Mouse (Mus musculus): ENCODE measurements around the gene 0610040J01Rik.

0610040J01Rik gene

GRCm38 (mm10) chr5:63811819-63812508, at the start of gene 0610040J01Rik:
TSS of gene 0610040J01Rik (plus strand) at chr5:63812363.
- DNase-seq: peak; percentile 5

GRCm38 (mm10) chr5:63765886-63766285, 46.3 kb upstream of the 0610040J01Rik start:
- no peak for DNase-seq

- no peak for DNase-seq
These were observed 45.4 kb upstream of the 0610040J01Rik start for GRCm38 (mm10) chr5:63766715-63767114.

- DNase-seq: no peak
These were observed 44.7 kb upstream of the 0610040J01Rik start for GRCm38 (mm10) chr5:63767464-63767863.

GRCm38 (mm10) chr5:63768220-63768619, 43.9 kb upstream of the 0610040J01Rik start:
- no peak for DNase-seq

GRCm38 (mm10) chr5:63772971-63773370, 39.2 kb upstream of the 0610040J01Rik start:
- DNase-seq: no peak

GRCm38 (mm10) chr5:63773603-63774002, 38.6 kb upstream of the 0610040J01Rik start:
- no peak for DNase-seq

GRCm38 (mm10) chr5:63788156-63788826, 23.9 kb upstream of the 0610040J01Rik start:
- no peak for DNase-seq

- DNase-seq: no peak
These were observed 324 bp downstream of the 0610040J01Rik start for GRCm38 (mm10) chr5:63812509-63812865.

GRCm38 (mm10) chr5:63816643-63817042, 4.5 kb downstream of the 0610040J01Rik start:
- no peak for DNase-seq

GRCm38 (mm10) chr5:63817270-63817669, 5.1 kb downstream of the 0610040J01Rik start:
- DNase-seq: no peak

GRCm38 (mm10) chr5:63818975-63819374, 6.8 kb downstream of the 0610040J01Rik start:
- DNase-seq: no peak

GRCm38 (mm10) chr5:63819519-63819918, 7.4 kb downstream of the 0610040J01Rik start:
- no peak for DNase-seq

- no peak for DNase-seq
These were observed 9.0 kb downstream of the 0610040J01Rik start for GRCm38 (mm10) chr5:63821176-63821575.

GRCm38 (mm10) chr5:63821860-63822259, 9.7 kb downstream of the 0610040J01Rik start:
- DNase-seq: no peak

GRCm38 (mm10) chr5:63823362-63824332, 11.5 kb downstream of the 0610040J01Rik start:
- no peak for DNase-seq

- no peak for DNase-seq
These were observed 12.6 kb downstream of the 0610040J01Rik start for GRCm38 (mm10) chr5:63824599-63825350.

- DNase-seq: no peak
These were observed 13.7 kb downstream of the 0610040J01Rik start for GRCm38 (mm10) chr5:63825881-63826280.

GRCm38 (mm10) chr5:63827006-63827405, 14.8 kb downstream of the 0610040J01Rik start:
- no peak for DNase-seq

- no peak for DNase-seq
These were observed 15.4 kb downstream of the 0610040J01Rik start for GRCm38 (mm10) chr5:63827415-63828053.

- no peak for DNase-seq
These were observed 16.4 kb downstream of the 0610040J01Rik start for GRCm38 (mm10) chr5:63828380-63829185.
